Mouse (Mus musculus) limb, embryonic 13.5 days (tissue): ENCODE data around the gene Eepd1. TPM values are rescaled to one million over a fixed set of nuclear protein-coding genes. Genes with fewer than 3 reads are reported as not detected.

Experiments
- ATAC-seq: fragments of 200-750 bp; cut with Nextera tagmentation; 2 replicates; pipeline ENCODE4 v1.8.0; 2017; ENCODE audit warnings: low read depth, moderate number of reproducible peaks, moderate TSS enrichment; ENCODE audit not compliant: low FRiP score
- H3K27ac ChIP-seq: fragments of 300-500 bp; sonication (generic); 2 replicates; pipeline ENCODE4 v1.5.1; 2015; ENCODE audit warnings: inconsistent platforms, mild to moderate bottlenecking, moderate library complexity
- H3K27me3 ChIP-seq: fragments of 300-500 bp; sonication (generic); 2 replicates; pipeline ENCODE4 v1.6.1; 2015; ENCODE audit warnings: mild to moderate bottlenecking, inconsistent platforms
- H3K36me3 ChIP-seq: fragments of 300-500 bp; sonication (generic); 2 replicates; pipeline ENCODE4 v1.6.1; 2015; ENCODE audit warnings: inconsistent platforms, mild to moderate bottlenecking, moderate library complexity
- H3K4me1 ChIP-seq: fragments of 300-500 bp; sonication (generic); 2 replicates; pipeline ENCODE4 v1.6.1; 2015; ENCODE audit warnings: inconsistent platforms
- H3K4me2 ChIP-seq: fragments of 300-500 bp; sonication (generic); replicated peaks from 2 replicates; pipeline ENCODE4 v1.6.1; 2015; ENCODE audit warnings: inconsistent platforms, mild to moderate bottlenecking, moderate library complexity
- H3K4me3 ChIP-seq: fragments of 300-500 bp; sonication (generic); 2 replicates; pipeline ENCODE4 v1.5.1; 2015; ENCODE audit warnings: moderate library complexity, mild to moderate bottlenecking, inconsistent platforms
- H3K9ac ChIP-seq: fragments of 300-500 bp; sonication (generic); 2 replicates; pipeline ENCODE4 v1.6.1; 2015; ENCODE audit warnings: mild to moderate bottlenecking, inconsistent platforms
- H3K9me3 ChIP-seq: fragments of 300-500 bp; sonication (generic); 2 replicates; pipeline ENCODE4 v1.6.1; 2016; ENCODE audit warnings: inconsistent platforms
- WGBS: fragments of 180-500 bp; shearing (Covaris S2); methylation state at CpG from one replicate; pipeline ENCODE4 v1.1.7; 2015; 5-methylcytosine and 5-hydroxymethylcytosine counted together
- polyA plus RNA-seq: library from polyadenylated mRNA; unstranded; fragments of >200 nt; fragmentation: Nextera tagmentation; extraction: Ambion mirVana; gene quantifications from 2 replicates; pipeline ENCODE4 v1.2.1, GENCODE M21; 2015

Gene Eepd1
- polyA plus RNA-seq, 1 experiment from 2014 or later: 22.8 TPM

DNA sequence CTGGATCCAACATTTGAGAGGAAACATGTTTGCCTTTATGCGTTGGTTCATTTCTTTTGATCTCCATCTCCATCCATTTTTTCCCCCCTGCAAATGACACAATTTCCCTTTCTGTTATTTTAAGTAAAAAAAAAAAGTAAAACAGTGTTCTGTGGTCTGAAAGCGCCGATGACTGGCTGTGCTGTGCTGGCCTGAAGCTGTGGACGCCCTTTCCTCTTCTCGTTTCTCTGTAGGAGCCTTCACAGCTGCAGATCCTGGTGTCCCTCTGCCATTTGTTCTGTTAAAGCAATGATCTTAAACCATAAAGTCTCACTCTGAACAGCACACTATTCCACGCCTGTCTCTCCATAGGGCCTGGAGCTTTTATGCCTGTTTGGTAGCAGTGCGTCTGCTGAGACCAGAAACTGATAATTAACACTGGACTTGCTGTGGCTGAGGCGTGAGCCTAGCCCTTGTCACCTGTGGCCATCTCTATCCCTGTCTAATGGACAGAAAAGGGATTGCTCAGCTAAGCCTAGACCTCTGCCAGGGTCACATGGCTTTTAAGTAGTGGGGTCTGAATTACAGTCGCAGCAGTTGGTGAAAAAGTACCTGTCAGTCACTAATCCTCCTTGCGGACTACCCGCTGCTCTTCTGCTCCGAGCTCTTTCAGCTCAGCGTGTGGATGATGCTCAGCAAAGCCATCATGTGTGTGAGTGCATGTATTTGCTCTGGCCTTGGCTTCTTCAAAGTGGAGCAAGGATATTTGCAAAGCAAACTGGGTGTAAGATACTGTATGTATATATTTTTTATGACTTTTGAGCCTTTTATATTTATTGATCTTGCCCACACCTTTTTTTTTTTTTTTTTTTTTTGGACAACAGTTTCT is 9.2 kb downstream of the Eepd1 start:
- H3K9ac ChIP-seq: no peak overlapping the region
- no peaks in the 10 kb centered on the region for H3K9me3 ChIP-seq
- H3K4me1 ChIP-seq: peaks cover 49% of the 10 kb centered on the region
- no peak overlapping the region for H3K4me2 ChIP-seq
- ATAC-seq: no peak
- no peak overlapping the region for H3K27ac ChIP-seq
- whole genome bisulfite sequencing: 42% methylated on average over 13 of the region's 13 CpGs
- H3K4me3 ChIP-seq: no peak overlapping the region
- H3K27me3 ChIP-seq: no peaks in the 10 kb centered on the region
- peaks cover 7% of the 10 kb centered on the region; the same call in 1 of the 2 replicates for H3K36me3 ChIP-seq

GRCm38 (mm10) chr9:25493918-25494317 is 12.6 kb downstream of the Eepd1 start:
- Histone ChIP-seq H3K27me3 (no peaks in the 10 kb centered on the region), H3K4me2 (no peak overlapping the region), H3K4me1 (peaks cover 35% of the 10 kb centered on the region), H3K4me3 (no peak overlapping the region), H3K9me3 (no peaks in the 10 kb centered on the region), H3K27ac (no peak overlapping the region), H3K9ac (no peak overlapping the region), H3K36me3 (0 out of 2 replicates have a peak, but pooled peaks cover 7% of the 10 kb centered on the region)
- no peak for ATAC-seq
- 87% methylated on average over 5 of the region's 5 CpGs for WGBS

DNA sequence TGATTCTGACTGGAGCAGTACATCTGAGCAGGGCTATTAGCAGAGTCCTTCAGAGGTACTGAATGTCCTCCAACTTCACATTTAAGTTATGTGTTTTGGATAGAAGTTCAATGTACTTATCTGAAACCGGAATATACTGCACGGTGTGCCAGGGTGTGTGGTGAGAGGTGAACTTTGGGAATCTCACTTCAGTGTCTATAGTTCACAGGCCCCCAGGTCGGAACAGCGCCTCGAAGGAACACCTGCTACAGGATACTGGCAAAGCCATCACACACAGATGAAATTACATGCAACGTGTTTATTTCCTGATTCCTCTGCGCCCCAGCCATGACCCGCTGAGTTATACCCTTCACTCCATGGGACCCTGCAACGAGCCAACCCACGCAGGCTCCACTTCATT is 14.3 kb downstream of the Eepd1 start:
- Histone ChIP-seq H3K27ac (no peak overlapping the region), H3K9ac (no peak overlapping the region), H3K4me3 (no peak overlapping the region), H3K4me2 (no peak overlapping the region), H3K9me3 (no peaks in the 10 kb centered on the region), H3K27me3 (no peaks in the 10 kb centered on the region), H3K4me1 (peaks cover 29% of the 10 kb centered on the region), H3K36me3 (0 out of 2 replicates have a peak, but pooled peaks cover 7% of the 10 kb centered on the region)
- no peak; the same call in 1 of the 2 replicates for ATAC-seq
- WGBS: 79% methylated on average over 10 of the region's 10 CpGs

- Histone ChIP-seq H3K27me3 (no peaks in the 10 kb centered on the region), H3K4me2 (no peak overlapping the region), H3K9me3 (no peaks in the 10 kb centered on the region), H3K9ac (no peak overlapping the region), H3K27ac (peak overlapping the region; percentile 2; the same call in 1 of the 2 replicates), H3K4me1 (peaks cover 27% of the 10 kb centered on the region), H3K36me3 (0 out of 2 replicates have a peak, but pooled peaks cover 7% of the 10 kb centered on the region), H3K4me3 (no peak overlapping the region)
- WGBS: 70% methylated on average over 4 of the region's 4 CpGs
- no peak for ATAC-seq
Measured at GRCm38 (mm10) chr9:25496196-25496595, 14.8 kb downstream of the Eepd1 start.

DNA sequence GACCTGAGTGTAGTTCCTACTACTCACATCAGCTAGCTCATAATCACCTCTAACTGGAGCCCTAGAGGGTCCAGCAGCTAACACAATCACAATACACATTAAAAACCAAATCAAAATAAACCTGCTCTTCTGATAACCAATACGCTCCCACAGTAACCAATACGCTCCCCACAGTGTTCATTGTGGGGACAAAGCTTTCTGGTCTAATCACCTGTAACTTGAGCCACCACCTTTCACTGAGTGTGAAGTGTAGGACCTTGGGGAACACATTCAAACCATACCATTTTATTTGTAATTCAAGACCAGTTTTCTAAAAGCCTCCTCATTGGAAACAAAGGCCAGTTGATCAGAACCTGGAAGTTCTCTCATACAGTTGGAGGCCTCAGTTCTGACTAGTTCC is 15.4 kb downstream of the Eepd1 start:
- no peak overlapping the region for H3K27ac ChIP-seq
- H3K4me3 ChIP-seq: no peak overlapping the region
- H3K27me3 ChIP-seq: no peaks in the 10 kb centered on the region
- 0 out of 2 replicates have a peak, but pooled peaks cover 7% of the 10 kb centered on the region for H3K36me3 ChIP-seq
- 62% methylated on average over 2 of the region's 2 CpGs for WGBS
- no peak overlapping the region for H3K9ac ChIP-seq
- ATAC-seq: no peak
- no peaks in the 10 kb centered on the region for H3K9me3 ChIP-seq
- no peak overlapping the region for H3K4me2 ChIP-seq
- H3K4me1 ChIP-seq: peaks cover 27% of the 10 kb centered on the region

DNA sequence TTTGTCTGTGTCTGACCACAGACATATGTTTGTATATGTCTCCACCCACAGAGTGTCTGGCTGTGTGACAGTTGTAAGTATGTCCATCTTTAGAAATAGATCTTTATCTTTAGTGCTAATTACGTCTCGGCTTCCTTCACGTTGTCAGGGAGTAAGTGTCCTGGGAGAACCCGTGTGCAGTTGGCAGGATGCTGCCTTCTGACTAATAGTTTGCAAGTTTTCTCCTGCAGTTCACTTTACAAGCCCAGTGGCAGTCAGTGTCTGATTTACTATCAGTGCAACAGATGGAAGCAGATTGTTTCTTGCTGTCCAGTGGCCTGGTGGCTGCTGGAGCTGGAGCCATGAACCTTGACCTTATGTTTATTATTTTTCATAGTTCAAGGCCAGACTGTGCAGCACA is 17.4 kb downstream of the Eepd1 start:
- no peak overlapping the region for H3K9ac ChIP-seq
- no peak for ATAC-seq
- no peaks in the 10 kb centered on the region for H3K27me3 ChIP-seq
- no peak overlapping the region for H3K4me2 ChIP-seq
- H3K9me3 ChIP-seq: no peaks in the 10 kb centered on the region
- H3K4me1 ChIP-seq: peaks cover 27% of the 10 kb centered on the region
- H3K4me3 ChIP-seq: no peak overlapping the region
- H3K36me3 ChIP-seq: 0 out of 2 replicates have a peak, but pooled peaks cover 7% of the 10 kb centered on the region
- 21% methylated on average over 4 of the region's 4 CpGs for WGBS
- H3K27ac ChIP-seq: no peak overlapping the region

- no peak overlapping the region for H3K9ac ChIP-seq
- 30% methylated on average over 3 of the region's 3 CpGs for WGBS
Measured at GRCm38 (mm10) chr9:25499306-25499705, 18.0 kb downstream of the Eepd1 start.

GRCm38 (mm10) chr9:25500031-25500430 is 18.7 kb downstream of the Eepd1 start:
- peaks cover 36% of the 10 kb centered on the region for H3K4me1 ChIP-seq
- H3K27ac ChIP-seq: no peak overlapping the region
- 0 out of 2 replicates have a peak, but pooled peaks cover 7% of the 10 kb centered on the region for H3K36me3 ChIP-seq
- no peak overlapping the region for H3K4me2 ChIP-seq
- 79% methylated on average over 2 of the region's 2 CpGs for WGBS
- no peak for ATAC-seq
- H3K4me3 ChIP-seq: no peak overlapping the region
- no peaks in the 10 kb centered on the region for H3K27me3 ChIP-seq
- no peaks in the 10 kb centered on the region for H3K9me3 ChIP-seq
- no peak overlapping the region for H3K9ac ChIP-seq

More at GRCm38 (mm10) chr9:25499306-25499705, 18.0 kb downstream of the Eepd1 start:
- H3K4me3 ChIP-seq: no peak overlapping the region
- no peaks in the 10 kb centered on the region for H3K27me3 ChIP-seq
- no peaks in the 10 kb centered on the region for H3K9me3 ChIP-seq
- H3K36me3 ChIP-seq: 0 out of 2 replicates have a peak, but pooled peaks cover 7% of the 10 kb centered on the region
- no peak overlapping the region for H3K27ac ChIP-seq
- no peak overlapping the region for H3K4me2 ChIP-seq
- H3K4me1 ChIP-seq: peaks cover 29% of the 10 kb centered on the region
- no peak for ATAC-seq

GRCm38 (mm10) chr9:25508825-25509224 is 27.5 kb downstream of the Eepd1 start:
- no peaks in the 10 kb centered on the region for H3K27me3 ChIP-seq
- H3K9me3 ChIP-seq: no peaks in the 10 kb centered on the region
- 95% methylated on average over 3 of the region's 3 CpGs for WGBS
- H3K36me3 ChIP-seq: no peaks in the 10 kb centered on the region
- no peak overlapping the region for H3K9ac ChIP-seq
- no peak overlapping the region for H3K4me3 ChIP-seq
- peaks cover 27% of the 10 kb centered on the region for H3K4me1 ChIP-seq
- no peak overlapping the region for H3K27ac ChIP-seq
- no peak overlapping the region for H3K4me2 ChIP-seq
- ATAC-seq: no peak

DNA sequence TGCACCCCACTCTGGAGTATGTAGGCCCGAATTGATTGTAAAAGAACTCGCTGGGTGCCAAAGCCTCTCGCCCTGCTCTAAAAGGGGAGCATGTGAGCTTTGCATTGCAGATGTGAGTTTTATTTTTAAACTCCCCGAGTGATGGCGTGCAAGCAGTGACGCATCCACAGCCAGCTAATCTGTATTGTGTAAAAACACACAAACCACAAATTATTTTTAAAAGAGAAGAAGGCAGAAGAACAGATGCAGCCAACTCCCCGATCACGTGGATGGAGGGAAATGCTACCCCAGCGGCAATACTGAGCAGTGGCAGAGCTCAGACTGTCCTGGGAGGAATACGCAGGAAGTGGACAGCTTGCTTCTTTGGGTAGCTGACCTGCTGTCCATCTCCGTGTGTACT is 29.2 kb downstream of the Eepd1 start:
- Histone ChIP-seq H3K4me3 (no peak overlapping the region), H3K4me1 (peaks cover 13% of the 10 kb centered on the region), H3K9ac (0 out of 2 replicates have a peak overlapping the region, but pooled peaks have one; percentile 20), H3K9me3 (no peaks in the 10 kb centered on the region), H3K27me3 (no peaks in the 10 kb centered on the region), H3K36me3 (no peaks in the 10 kb centered on the region), H3K27ac (no peak overlapping the region), H3K4me2 (no peak overlapping the region)
- 85% methylated on average over 11 of the region's 11 CpGs for WGBS
- ATAC-seq: no peak

DNA sequence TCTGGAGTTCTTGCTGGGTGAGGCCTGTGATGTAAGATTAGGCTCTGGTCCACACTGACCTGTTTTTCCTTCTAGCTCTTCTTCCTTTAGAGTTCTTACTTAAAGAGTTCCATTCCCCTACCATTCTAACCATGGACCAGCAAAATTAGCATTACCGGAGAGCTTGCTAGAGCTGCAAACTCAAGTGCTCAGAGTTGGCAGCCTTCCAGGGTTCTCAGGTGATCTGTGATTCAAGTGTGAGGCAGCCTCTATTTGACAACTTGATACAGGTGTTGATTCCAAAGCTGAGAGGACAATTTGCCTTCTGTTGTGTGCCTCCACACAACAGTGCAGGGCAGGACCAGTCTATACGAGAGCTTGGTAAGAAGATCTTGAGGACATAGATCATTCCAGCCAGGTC is 31.7 kb downstream of the Eepd1 start:
- no peak overlapping the region for H3K27ac ChIP-seq
- H3K27me3 ChIP-seq: no peaks in the 10 kb centered on the region
- H3K4me2 ChIP-seq: no peak overlapping the region
- H3K9me3 ChIP-seq: no peaks in the 10 kb centered on the region
- H3K4me3 ChIP-seq: no peak overlapping the region
- H3K9ac ChIP-seq: no peak overlapping the region
- 52% methylated on average over 2 of the region's 2 CpGs for WGBS
- H3K4me1 ChIP-seq: peaks cover 26% of the 10 kb centered on the region
- ATAC-seq: no peak
- H3K36me3 ChIP-seq: no peaks in the 10 kb centered on the region

- Histone ChIP-seq H3K4me3 (no peak overlapping the region), H3K4me1 (peaks cover 30% of the 10 kb centered on the region), H3K36me3 (no peaks in the 10 kb centered on the region), H3K9ac (no peak overlapping the region), H3K27ac (no peak overlapping the region), H3K9me3 (no peaks in the 10 kb centered on the region), H3K27me3 (no peaks in the 10 kb centered on the region), H3K4me2 (no peak overlapping the region)
- WGBS: 83% methylated on average over 3 of the region's 3 CpGs
- no peak for ATAC-seq
Measured at GRCm38 (mm10) chr9:25513556-25513955, 32.2 kb downstream of the Eepd1 start.
